Mouse (Mus musculus) hindbrain, postnatal 0 days (tissue): ENCODE data around the gene Nktr. TPM values are rescaled to one million over a fixed set of nuclear protein-coding genes. Genes with fewer than 3 reads are reported as not detected.
A peak's percentile ranks its signal among the peaks of the same experiment; 100 is the strongest.

Experiments used
- ATAC-seq: fragments of 200-750 bp; cut with Nextera tagmentation; 2 replicates; pipeline ENCODE4 v1.8.0; 2017; ENCODE audit warnings: mild to moderate bottlenecking, moderate TSS enrichment, moderate library complexity
- DNase-seq: peaks from one replicate; pipeline ENCODE4 v3.0.0-alpha.2; 2015; ENCODE audit warnings: low spot score
- H3K27ac ChIP-seq: fragments of 300-500 bp; sonication (generic); 2 replicates; pipeline ENCODE4 v1.5.1; 2014; ENCODE audit warnings: mild to moderate bottlenecking
- H3K27me3 ChIP-seq: fragments of 300-500 bp; sonication (generic); 2 replicates; pipeline ENCODE4 v1.6.1; 2014; ENCODE audit warnings: low read length, mixed read lengths; ENCODE audit not compliant: insufficient read depth
- H3K36me3 ChIP-seq: fragments of 300-500 bp; sonication (generic); 2 replicates; pipeline ENCODE4 v1.6.1; 2014; ENCODE audit warnings: low read length, mixed read lengths; ENCODE audit not compliant: insufficient read depth
- H3K4me1 ChIP-seq: fragments of 300-500 bp; sonication (generic); 2 replicates; pipeline ENCODE4 v1.6.1; 2014; ENCODE audit warnings: antibody characterized with exemption, low read length, mixed read lengths; ENCODE audit not compliant: insufficient read depth
- H3K4me2 ChIP-seq: fragments of 300-500 bp; sonication (generic); 2 replicates; pipeline ENCODE4 v1.6.1; 2014; ENCODE audit warnings: low read depth, mild to moderate bottlenecking, low read length, moderate library complexity, mixed read lengths
- H3K4me3 ChIP-seq: fragments of 300-500 bp; sonication (generic); 2 replicates; pipeline ENCODE4 v1.5.1; 2014; ENCODE audit warnings: low read length
- H3K9ac ChIP-seq: fragments of 300-500 bp; sonication (generic); replicated peaks from 2 replicates; pipeline ENCODE4 v1.6.1; 2014; ENCODE audit warnings: mild to moderate bottlenecking, low read length, moderate library complexity, mixed read lengths
- H3K9me3 ChIP-seq: fragments of 300-500 bp; sonication (generic); 2 replicates; pipeline ENCODE4 v1.6.1; 2016; ENCODE audit warnings: low read length, mixed read lengths
- CTCF ChIP-seq: IDR thresholded peaks from 2 replicates; pipeline ENCODE4 v1.5.1; 2016; ENCODE audit warnings: antibody characterized with exemption, control low read depth, low read depth
- WGBS: fragments of 180-500 bp; shearing (Covaris S2); extraction: QIAGEN DNeasy Blood & Tissue Kit; methylation state at CpG from one replicate; pipeline ENCODE4 v1.1.7; 2014; 5-methylcytosine and 5-hydroxymethylcytosine counted together
- polyA plus RNA-seq: library from polyadenylated mRNA; unstranded; fragments of >200 nt; fragmentation: Nextera tagmentation; extraction: Ambion mirVana; gene quantifications from 2 replicates; pipeline ENCODE4 v1.2.1, GENCODE M21; 2015
- total RNA-seq: library from RNA; depleted of rRNA; stranded (reverse); fragments of >200 nt; gene quantifications from 2 replicates; pipeline ENCODE4 v1.2.3, GENCODE M21; 2014; rRNA removed

Gene Nktr
- total RNA-seq, result 68.7 and 76.6 TPM in 2 replicates
- 47.1 and 50.4 TPM in 2 replicates for polyA plus RNA-seq

DNA sequence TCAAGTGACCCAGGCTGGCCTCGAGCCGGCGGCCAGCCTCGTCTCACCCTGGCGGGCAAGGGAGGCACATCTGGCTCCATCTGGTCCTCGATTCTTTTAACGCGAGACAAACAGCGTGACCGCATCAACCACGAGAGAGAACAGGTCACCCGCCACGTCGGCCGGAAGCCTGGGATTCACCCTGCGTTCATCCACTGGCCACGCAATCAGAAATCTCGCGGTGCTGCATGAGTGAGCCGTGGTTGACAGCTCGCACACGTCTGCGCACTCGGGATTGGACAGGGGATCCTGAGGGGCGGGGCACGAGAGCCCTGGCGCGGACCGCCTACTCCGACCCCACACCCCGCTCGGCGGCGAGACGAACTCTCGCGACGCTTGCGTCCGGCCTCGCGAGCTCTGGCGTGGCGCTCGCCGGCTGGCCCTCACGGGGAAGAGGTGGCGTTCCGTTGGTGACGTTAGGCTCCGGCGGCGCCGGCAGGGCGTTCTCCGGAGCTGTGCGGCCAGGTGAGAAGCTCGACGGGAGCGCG lies at the start of gene Nktr:
TSS of gene Nktr (plus strand) at position 378 of the 527 bp plus-strand sequence.
- H3K9me3 ChIP-seq, result no peaks in the 10 kb centered on the region
- DNase-seq (peak; percentile 100), ATAC-seq (peak; percentile 99)
- peak; percentile 58 for TF ChIP-seq CTCF
- peak within 1 kb of the TSS; percentile 95 for H3K9ac ChIP-seq
- H3K4me1 ChIP-seq, result peaks cover 5% of the 10 kb centered on the region
- no peaks in the 10 kb centered on the region for H3K36me3 ChIP-seq
- H3K4me2 ChIP-seq, result peak within 1 kb of the TSS; percentile 85
- H3K27ac ChIP-seq, result peak within 1 kb of the TSS; percentile 97
- peak within 1 kb of the TSS; percentile 80 for H3K4me3 ChIP-seq
- WGBS, result under 1% methylated on average over 59 of the region's 61 CpGs
- H3K27me3 ChIP-seq, result no peaks in the 10 kb centered on the region

DNA sequence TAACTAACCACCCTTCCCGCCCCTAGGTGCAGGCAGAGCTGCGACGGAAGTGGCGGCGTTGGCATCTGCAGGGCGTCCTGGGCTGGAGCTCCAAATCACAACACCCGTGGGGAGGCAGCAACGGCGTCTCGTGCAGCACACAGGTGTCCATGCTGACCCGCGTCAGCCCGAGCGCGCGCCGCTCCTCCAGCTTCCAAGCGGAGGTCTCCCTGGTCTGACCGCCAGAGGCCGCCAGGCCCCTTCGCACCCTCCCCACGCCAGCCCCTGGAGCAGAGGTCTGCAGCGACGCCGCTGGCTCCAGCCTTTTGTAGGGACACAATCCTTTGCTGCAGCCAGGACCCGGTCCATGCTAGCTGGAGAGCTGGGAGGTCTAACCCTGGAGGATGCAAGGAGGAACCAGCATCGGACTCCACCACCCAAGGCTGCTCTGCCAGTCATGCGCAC lies 49.6 kb upstream of the Nktr start:
- WGBS, result under 1% methylated on average over 28 of the region's 28 CpGs
- peak; percentile 81 for DNase-seq
- Histone ChIP-seq H3K4me1 (0 out of 2 replicates have a peak, but pooled peaks cover 4% of the 10 kb centered on the region), H3K4me3 (peak overlapping the region; percentile 26), H3K9ac (peak overlapping the region; percentile 22), H3K4me2 (peak overlapping the region; percentile 50), H3K9me3 (no peaks in the 10 kb centered on the region), H3K36me3 (no peaks in the 10 kb centered on the region), H3K27ac (no peak overlapping the region), H3K27me3 (no peaks in the 10 kb centered on the region)
- peak; percentile 83 for TF ChIP-seq CTCF
- ATAC-seq, result peak; percentile 71

DNA sequence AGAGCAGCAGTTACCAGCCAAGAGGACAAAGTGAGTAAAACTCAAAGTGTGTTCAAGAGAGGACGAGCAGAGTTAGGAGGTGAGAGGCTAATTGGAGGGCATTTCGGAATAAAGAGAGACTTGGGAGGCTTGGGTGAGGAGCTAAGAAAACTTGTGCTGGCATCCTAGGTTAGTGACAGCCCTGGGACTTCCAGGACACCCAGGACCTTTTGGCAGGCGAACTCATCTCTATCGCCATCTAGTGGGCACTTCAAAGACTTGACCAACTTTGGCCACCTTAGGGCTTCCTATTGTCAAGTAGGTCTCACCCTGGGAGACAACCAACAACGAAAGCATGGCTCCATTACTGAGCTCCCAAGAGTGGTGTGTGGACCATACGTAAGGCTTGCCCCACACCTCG lies 47.7 kb upstream of the Nktr start:
- Histone ChIP-seq H3K4me2 (no peak overlapping the region), H3K27me3 (no peaks in the 10 kb centered on the region), H3K27ac (no peak overlapping the region), H3K9me3 (no peaks in the 10 kb centered on the region), H3K4me3 (no peak overlapping the region), H3K9ac (no peak overlapping the region), H3K4me1 (0 out of 2 replicates have a peak, but pooled peaks cover 4% of the 10 kb centered on the region), H3K36me3 (no peaks in the 10 kb centered on the region)
- ATAC-seq, result peak; percentile 34; the same call in 1 of the 2 replicates
- WGBS, result 22% methylated on average over 7 of the region's 7 CpGs
- peak; percentile 81 for DNase-seq
- TF ChIP-seq CTCF, result peak; percentile 86

DNA sequence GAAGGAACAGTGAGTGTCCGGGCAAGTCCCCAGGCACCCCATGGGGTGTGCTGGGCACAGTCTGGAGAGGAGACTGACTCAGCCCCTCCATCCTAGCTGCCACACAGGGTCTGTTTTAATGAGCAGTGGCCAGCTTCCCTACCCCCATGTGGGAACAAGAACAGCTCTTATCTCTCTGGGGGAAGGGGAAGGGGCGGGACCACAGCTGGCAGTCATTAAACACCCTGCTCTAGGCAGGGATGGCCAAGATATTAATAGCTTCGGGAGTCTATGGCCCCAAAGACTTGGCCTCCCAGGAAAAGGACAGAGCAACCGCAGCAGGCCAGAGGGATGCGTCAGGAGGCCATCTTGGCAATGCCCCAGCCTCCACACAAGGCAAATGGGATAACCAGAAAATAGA lies 46.7 kb upstream of the Nktr start:
- no peak overlapping the region for H3K4me2 ChIP-seq
- H3K36me3 ChIP-seq, result no peaks in the 10 kb centered on the region
- H3K27me3 ChIP-seq, result no peaks in the 10 kb centered on the region
- TF ChIP-seq CTCF, result no peak
- no peak overlapping the region for H3K4me3 ChIP-seq
- DNase-seq (no peak), ATAC-seq (no peak)
- H3K9me3 ChIP-seq, result no peaks in the 10 kb centered on the region
- no peak overlapping the region for H3K9ac ChIP-seq
- H3K4me1 ChIP-seq, result 0 out of 2 replicates have a peak, but pooled peaks cover 4% of the 10 kb centered on the region
- WGBS, result 59% methylated on average over 5 of the region's 5 CpGs
- H3K27ac ChIP-seq, result no peak overlapping the region

DNA sequence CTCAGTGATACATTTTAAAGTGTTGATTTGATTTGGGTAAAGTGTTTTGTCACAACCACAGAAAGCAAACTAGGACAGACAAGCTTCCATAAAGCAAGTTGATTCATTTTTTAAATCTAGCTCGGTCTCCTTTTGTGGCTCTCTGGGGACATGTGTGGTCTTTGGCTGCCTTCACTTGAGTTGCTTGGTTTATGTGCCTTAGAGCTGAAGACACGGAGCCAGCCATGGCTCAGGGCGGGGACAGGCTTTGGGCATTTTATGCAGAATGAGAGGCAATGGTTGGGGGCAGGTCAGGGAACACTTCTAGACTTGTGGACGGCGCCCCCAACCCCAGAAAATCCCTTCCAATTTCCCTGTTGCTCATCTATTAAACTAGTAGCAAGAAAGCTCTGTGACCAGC lies 45.3 kb upstream of the Nktr start:
- no peaks in the 10 kb centered on the region for H3K9me3 ChIP-seq
- H3K36me3 ChIP-seq, result no peaks in the 10 kb centered on the region
- 83% methylated on average over 5 of the region's 5 CpGs for WGBS
- no peaks in the 10 kb centered on the region for H3K27me3 ChIP-seq
- 0 out of 2 replicates have a peak, but pooled peaks cover 4% of the 10 kb centered on the region for H3K4me1 ChIP-seq
- no peak for TF ChIP-seq CTCF
- no peak overlapping the region for H3K27ac ChIP-seq
- H3K4me3 ChIP-seq, result no peak overlapping the region
- ATAC-seq (no peak), DNase-seq (no peak)
- H3K9ac ChIP-seq, result no peak overlapping the region
- H3K4me2 ChIP-seq, result no peak overlapping the region

DNA sequence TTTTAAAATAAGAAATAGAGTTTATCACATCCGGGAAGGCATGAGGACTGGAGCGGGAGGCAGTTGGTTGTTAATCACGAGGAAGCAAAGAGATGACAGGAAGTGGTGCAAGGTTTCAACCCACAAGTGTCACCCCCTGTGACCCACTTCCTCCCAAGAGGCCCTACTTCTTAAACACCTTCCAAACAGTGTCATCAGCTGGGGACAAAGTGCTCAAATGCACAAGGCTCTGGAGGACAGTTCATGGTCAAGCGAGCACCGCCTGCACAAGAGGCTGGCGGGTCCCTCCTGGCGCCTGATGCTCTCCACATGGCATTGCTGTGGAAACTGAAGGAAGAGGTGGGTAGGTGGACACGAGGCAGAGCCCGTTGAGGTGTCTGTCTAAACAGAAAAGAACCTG lies 44.0 kb upstream of the Nktr start:
- Histone ChIP-seq H3K9ac (no peak overlapping the region), H3K4me1 (no peaks in the 10 kb centered on the region), H3K27me3 (no peaks in the 10 kb centered on the region), H3K4me2 (no peak overlapping the region), H3K27ac (no peak overlapping the region), H3K4me3 (no peak overlapping the region), H3K9me3 (no peaks in the 10 kb centered on the region), H3K36me3 (no peaks in the 10 kb centered on the region)
- no peak for TF ChIP-seq CTCF
- WGBS, result 85% methylated on average over 9 of the region's 9 CpGs
- ATAC-seq, result no peak
- DNase-seq, result no peak

DNA sequence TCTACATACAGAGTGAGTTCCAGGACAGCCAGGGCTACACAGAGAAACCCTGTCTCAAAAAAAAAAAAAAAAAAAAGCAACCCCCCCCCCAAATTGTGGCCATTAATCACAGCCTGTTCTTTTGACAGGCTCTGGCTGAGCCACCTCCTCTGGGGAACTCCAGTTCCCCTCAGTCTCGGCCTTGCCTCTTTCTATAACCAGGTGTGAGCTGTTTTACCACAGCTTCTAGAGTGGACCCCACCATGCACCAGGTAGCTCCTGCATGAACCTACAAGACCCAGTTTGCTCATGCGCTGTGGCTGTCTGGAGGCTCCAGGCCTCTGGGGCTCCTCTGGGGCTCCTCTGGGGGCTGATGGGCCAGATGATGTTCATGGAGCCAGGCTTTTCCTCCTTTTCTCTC lies 43.4 kb upstream of the Nktr start:
- H3K27ac ChIP-seq, result no peak overlapping the region
- 86% methylated on average over 2 of the region's 2 CpGs for WGBS
- TF ChIP-seq CTCF, result no peak

More for the DNA sequence above, 43.4 kb upstream of the Nktr start:
- Histone ChIP-seq H3K27me3 (no peaks in the 10 kb centered on the region), H3K36me3 (no peaks in the 10 kb centered on the region), H3K4me1 (no peaks in the 10 kb centered on the region), H3K4me3 (no peak overlapping the region), H3K9ac (no peak overlapping the region), H3K4me2 (no peak overlapping the region), H3K9me3 (no peaks in the 10 kb centered on the region)
- no peak for DNase-seq
- ATAC-seq, result no peak
